Mouse (Mus musculus): ENCODE data around the gene Zfp931. TPM values are rescaled to one million over a fixed set of nuclear protein-coding genes. Genes with fewer than 3 reads are reported as not detected.
"Not testable (repeated sequence)": the region's sequence is repeated elsewhere in the genome, so short reads cannot be mapped to it uniquely, and the experiment has no call there.

Zfp931 gene
- total RNA-seq, 1 experiment = 19.5 TPM

DNA sequence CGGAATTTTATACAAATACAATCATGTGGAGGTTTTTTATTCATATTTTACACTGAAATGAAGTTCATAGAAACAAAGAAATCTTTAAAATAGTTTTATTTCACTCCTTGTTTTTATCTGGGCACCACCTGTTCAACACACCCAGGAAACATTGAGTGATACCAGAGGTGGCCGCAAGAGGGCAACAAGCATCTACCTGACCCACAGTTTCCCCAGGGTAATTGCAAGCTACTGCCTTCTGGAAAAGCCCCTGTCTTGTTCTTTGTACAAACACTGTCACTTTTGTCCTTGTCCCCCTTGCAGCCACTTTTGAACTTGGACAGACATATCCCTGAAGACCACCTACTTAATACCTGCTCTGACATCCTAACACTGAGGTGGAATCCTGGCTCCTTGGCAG lies 19.7 kb upstream of the Zfp931 start:
- Histone ChIP-seq H3K9me3 (ENCODE audit: control insufficient read depth, insufficient read depth, low read depth, low read length) (no peaks in the 10 kb centered on the region), H3K4me1 (ENCODE audit: control insufficient read depth in 2 of 2, insufficient read depth in 2 of 2, low read length in 2 of 2, poor library complexity in 1 of 2) (no peaks in the 10 kb centered on the region), H3K27ac (ENCODE audit: insufficient read depth, low read depth, low read length, poor library complexity, severe bottlenecking) (no peak overlapping the region), H3K4me3 (ENCODE audit: insufficient read depth in 1 of 2, low read depth in 1 of 2, low read length in 2 of 2, poor library complexity in 1 of 2, severe bottlenecking in 1 of 2) (no peak overlapping the region), H3K36me3 (ENCODE audit: control insufficient read depth, insufficient read depth, low read length, poor library complexity, severe bottlenecking) (no peaks in the 10 kb centered on the region), H3K9ac (ENCODE audit: insufficient read depth, low read depth, low read length, poor library complexity, severe bottlenecking) (no peak overlapping the region)
- no peak for DNase-seq (ENCODE audit: low read depth, low spot score)
- TF ChIP-seq CHD2 (IDR thresholded peaks at IDR 0.05; ENCODE audit: low read depth, low read length) = no peak
- TF ChIP-seq ZC3H11A (IDR thresholded peaks at IDR 0.05; ENCODE audit: borderline replicate concordance, low read depth, low read length) = peak; percentile 83; the same call in 1 of the 2 replicates
- in situ Hi-C loops (cut with MboI; ENCODE audit: low sequenced_read_pairs in 2 of 2, unreplicated experiment in 2 of 2) = no loop called here

DNA sequence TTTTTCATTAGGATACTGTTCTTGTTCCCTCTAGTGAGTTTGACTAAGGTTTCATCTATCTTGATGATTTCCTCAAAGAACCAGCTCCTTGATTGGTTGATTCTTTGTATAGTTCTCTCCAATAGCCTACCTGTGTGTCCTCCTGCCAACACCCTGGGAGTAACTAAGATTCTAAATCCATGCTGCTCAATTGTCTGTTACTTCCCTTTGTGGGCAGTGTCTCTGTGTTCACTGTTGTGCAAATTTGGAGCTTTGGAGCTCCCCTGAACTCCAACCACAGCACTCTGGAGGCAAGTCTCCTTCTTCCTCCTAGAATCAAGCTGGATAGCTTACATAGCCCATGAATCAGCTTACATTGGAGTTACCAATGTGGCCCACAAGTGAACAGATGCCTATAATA lies 11.3 kb upstream of the Zfp931 start:
- TF ChIP-seq ZC3H11A (IDR thresholded peaks at IDR 0.05; ENCODE audit: borderline replicate concordance, low read depth, low read length) (no peak), HCFC1 (IDR thresholded peaks at IDR 0.05; ENCODE audit: borderline replicate concordance, insufficient read depth, low read length) (no peak), MAFK (IDR thresholded peaks at IDR 0.05; ENCODE audit: insufficient read depth, low read depth, low read length) (no peak), CHD2 (IDR thresholded peaks at IDR 0.05; ENCODE audit: low read depth, low read length) (no peak), ZNF384 (IDR thresholded peaks at IDR 0.05; ENCODE audit: low read depth, low read length) (no peak)
- H3K4me1 ChIP-seq (ENCODE audit: control insufficient read depth in 2 of 2, insufficient read depth in 2 of 2, low read length in 2 of 2, poor library complexity in 1 of 2) = no peaks in the 10 kb centered on the region
- in situ Hi-C loops (cut with MboI; ENCODE audit: low sequenced_read_pairs in 2 of 2, unreplicated experiment in 2 of 2) = no loop called here
- no peak overlapping the region for H3K9ac ChIP-seq (ENCODE audit: insufficient read depth, low read depth, low read length, poor library complexity, severe bottlenecking)
- H3K27ac ChIP-seq (ENCODE audit: insufficient read depth, low read depth, low read length, poor library complexity, severe bottlenecking) = no peak overlapping the region
- no peaks in the 10 kb centered on the region for H3K36me3 ChIP-seq (ENCODE audit: control insufficient read depth, insufficient read depth, low read length, poor library complexity, severe bottlenecking)
- H3K9me3 ChIP-seq (ENCODE audit: control insufficient read depth, insufficient read depth, low read depth, low read length) = no peaks in the 10 kb centered on the region
- no peak overlapping the region for H3K4me3 ChIP-seq (ENCODE audit: insufficient read depth in 1 of 2, low read depth in 1 of 2, low read length in 2 of 2, poor library complexity in 1 of 2, severe bottlenecking in 1 of 2)
- no peak for DNase-seq (ENCODE audit: low read depth, low spot score)

DNA sequence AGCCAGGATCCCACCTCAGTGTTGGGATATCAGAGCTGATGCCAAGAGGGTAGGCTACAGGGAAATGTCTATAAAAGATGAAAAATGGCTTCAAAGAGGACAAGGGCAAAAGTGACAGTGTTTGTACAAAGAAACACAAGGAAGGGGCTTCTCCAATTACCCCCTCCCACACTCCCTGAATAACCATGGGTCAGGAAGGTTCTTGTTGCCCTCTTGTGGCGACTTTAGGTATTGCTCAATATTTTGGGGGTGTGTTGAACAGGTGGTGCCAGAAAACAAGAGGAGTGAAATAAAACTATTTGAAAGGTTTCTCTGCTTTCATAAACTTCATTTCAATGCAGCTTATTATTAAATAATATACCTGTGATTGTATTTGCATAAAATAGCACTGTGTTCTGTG lies 20.1 kb downstream of the Zfp931 start:
- Histone ChIP-seq H3K36me3 (ENCODE audit: control insufficient read depth, insufficient read depth, low read length, poor library complexity, severe bottlenecking) (peaks cover 3% of the 10 kb centered on the region; the same call in 1 of the 2 replicates), H3K9ac (ENCODE audit: insufficient read depth, low read depth, low read length, poor library complexity, severe bottlenecking) (no peak overlapping the region), H3K4me3 (ENCODE audit: insufficient read depth in 1 of 2, low read depth in 1 of 2, low read length in 2 of 2, poor library complexity in 1 of 2, severe bottlenecking in 1 of 2) (no peak overlapping the region), H3K9me3 (ENCODE audit: control insufficient read depth, insufficient read depth, low read depth, low read length) (no peaks in the 10 kb centered on the region), H3K27ac (ENCODE audit: insufficient read depth, low read depth, low read length, poor library complexity, severe bottlenecking) (no peak overlapping the region), H3K4me1 (ENCODE audit: control insufficient read depth in 2 of 2, insufficient read depth in 2 of 2, low read length in 2 of 2, poor library complexity in 1 of 2) (no peaks in the 10 kb centered on the region)
- in situ Hi-C loops (cut with MboI; ENCODE audit: low sequenced_read_pairs in 2 of 2, unreplicated experiment in 2 of 2) = no loop called here
- peak; percentile 47 for DNase-seq (ENCODE audit: low read depth, low spot score)
- TF ChIP-seq CHD2 (IDR thresholded peaks at IDR 0.05; ENCODE audit: low read depth, low read length) = no peak
- TF ChIP-seq ZC3H11A (IDR thresholded peaks at IDR 0.05; ENCODE audit: borderline replicate concordance, low read depth, low read length) = peak; percentile 86
- TF ChIP-seq MAFK (IDR thresholded peaks at IDR 0.05; ENCODE audit: insufficient read depth, low read depth, low read length) = no peak
- TF ChIP-seq HCFC1 (IDR thresholded peaks at IDR 0.05; ENCODE audit: borderline replicate concordance, insufficient read depth, low read length) = no peak

DNA sequence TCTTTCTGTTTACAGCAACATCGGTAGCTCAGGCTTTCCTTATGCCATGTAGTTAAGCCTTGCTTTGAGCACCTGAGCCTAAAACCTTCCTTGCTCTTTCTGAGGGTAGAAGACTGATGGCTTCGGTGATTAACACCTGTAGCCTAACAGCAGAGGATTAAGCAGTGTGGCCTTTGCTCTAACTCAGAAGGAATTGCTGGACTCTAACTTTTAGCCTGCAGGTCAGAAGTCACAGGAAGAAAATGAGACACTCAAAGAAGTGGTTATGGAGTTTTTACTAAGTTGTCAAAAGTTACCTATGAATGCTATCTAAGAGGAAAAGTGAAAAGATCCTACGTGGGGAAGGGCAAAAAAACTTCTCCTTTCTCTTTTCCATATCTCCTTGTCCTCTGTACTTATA lies 50.7 kb downstream of the Zfp931 start:
- H3K36me3 ChIP-seq (ENCODE audit: control insufficient read depth, insufficient read depth, low read length, poor library complexity, severe bottlenecking); DNase-seq (ENCODE audit: low read depth, low spot score); H3K4me1 ChIP-seq (ENCODE audit: control insufficient read depth in 2 of 2, insufficient read depth in 2 of 2, low read length in 2 of 2, poor library complexity in 1 of 2); H3K27ac ChIP-seq (ENCODE audit: insufficient read depth, low read depth, low read length, poor library complexity, severe bottlenecking); H3K4me3 ChIP-seq (ENCODE audit: insufficient read depth in 1 of 2, low read depth in 1 of 2, low read length in 2 of 2, poor library complexity in 1 of 2, severe bottlenecking in 1 of 2); H3K9me3 ChIP-seq (ENCODE audit: control insufficient read depth, insufficient read depth, low read depth, low read length); in situ Hi-C loops (cut with MboI; ENCODE audit: low sequenced_read_pairs in 2 of 2, unreplicated experiment in 2 of 2); H3K9ac ChIP-seq (ENCODE audit: insufficient read depth, low read depth, low read length, poor library complexity, severe bottlenecking): not testable (repeated sequence)

DNA sequence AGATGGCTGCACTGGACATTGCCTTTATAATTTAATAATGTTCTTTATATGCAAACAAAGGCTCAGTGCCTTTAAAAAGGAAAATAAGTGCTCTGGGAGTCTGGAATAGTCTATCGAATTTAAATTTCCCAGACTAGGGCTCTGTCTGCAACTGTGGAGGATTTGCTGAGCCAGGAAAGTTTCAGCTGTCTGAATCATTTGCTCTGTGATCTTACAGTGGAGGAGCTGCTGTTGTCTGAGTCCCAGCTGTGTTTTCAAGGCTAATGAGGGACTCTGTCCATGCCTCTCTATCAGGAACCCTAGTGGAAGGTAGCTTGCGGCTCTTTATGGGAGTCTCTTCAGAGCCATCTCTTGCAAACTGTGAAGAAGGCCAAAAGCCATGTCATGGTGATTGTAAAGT lies 54.4 kb downstream of the Zfp931 start:
- H3K4me3 ChIP-seq (ENCODE audit: insufficient read depth in 1 of 2, low read depth in 1 of 2, low read length in 2 of 2, poor library complexity in 1 of 2, severe bottlenecking in 1 of 2) = peak overlapping the region; percentile 70 to 88
- H3K4me1 ChIP-seq (ENCODE audit: control insufficient read depth in 2 of 2, insufficient read depth in 2 of 2, low read length in 2 of 2, poor library complexity in 1 of 2); H3K27ac ChIP-seq (ENCODE audit: insufficient read depth, low read depth, low read length, poor library complexity, severe bottlenecking); H3K9me3 ChIP-seq (ENCODE audit: control insufficient read depth, insufficient read depth, low read depth, low read length); H3K36me3 ChIP-seq (ENCODE audit: control insufficient read depth, insufficient read depth, low read length, poor library complexity, severe bottlenecking); DNase-seq (ENCODE audit: low read depth, low spot score); in situ Hi-C loops (cut with MboI; ENCODE audit: low sequenced_read_pairs in 2 of 2, unreplicated experiment in 2 of 2): not testable (repeated sequence)
- peak overlapping the region; percentile 46 for H3K9ac ChIP-seq (ENCODE audit: insufficient read depth, low read depth, low read length, poor library complexity, severe bottlenecking)
